Mouse (Mus musculus) megakaryocyte, embryonic 14.5 days (primary cell): Measurements from ENCODE around the gene Rcc2.

Experiments
- FLI1 ChIP-seq: IDR thresholded peaks from 2 replicates; pipeline ENCODE4 v1.6.1; 2012; ENCODE audit warnings: low read length, inconsistent platforms, mixed read lengths
- GATA1 ChIP-seq: IDR thresholded peaks from 3 replicates; pipeline ENCODE4 v1.6.1; 2012; ENCODE audit warnings: mixed read lengths, low read length, inconsistent platforms, borderline replicate concordance

DNA sequence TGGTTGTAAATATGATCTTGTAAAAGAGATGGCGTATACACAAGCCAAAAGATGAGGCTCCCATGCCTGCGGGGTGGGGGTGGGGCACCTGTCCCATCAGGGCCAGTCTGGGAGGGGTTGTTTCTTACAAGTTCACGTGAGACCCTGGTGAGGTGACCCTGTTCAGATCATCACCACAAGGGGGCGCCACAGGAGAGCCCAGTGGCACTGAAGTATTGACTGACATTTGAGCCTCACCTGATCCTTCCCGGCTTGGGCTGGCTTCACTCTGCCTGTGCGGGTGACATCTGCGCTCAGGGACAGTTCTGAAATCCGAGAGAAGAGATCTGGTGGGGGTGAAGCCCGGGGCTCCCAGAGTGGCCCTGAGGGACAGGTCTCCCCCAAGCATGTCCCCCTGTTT, 62.8 kb downstream of the Rcc2 start:
- TF ChIP-seq GATA1: no peak
- no peak for TF ChIP-seq FLI1
